Mouse (Mus musculus): ENCODE measurements around the gene Depdc7. TPM values are rescaled to one million over a fixed set of nuclear protein-coding genes. Genes with fewer than 3 reads are reported as not detected.

Depdc7 gene
- total RNA-seq, 2 experiments from 2014 or later = 1.5 to 1.9 TPM

GRCm38 (mm10) chr2:104717231-104717735 lies 25.4 kb downstream of the Depdc7 start:
- DNase-seq (ENCODE audit: extremely low spot score in 1 of 2, low spot score in 1 of 2) = no peak

- DNase-seq (ENCODE audit: extremely low spot score in 1 of 2, low spot score in 1 of 2) = no peak
These were observed 26.4 kb downstream of the Depdc7 start, which contains the start of gene Pin1rt1 for GRCm38 (mm10) chr2:104716279-104716678. TSS of gene Pin1rt1 (minus strand) at chr2:104716379.

DNA sequence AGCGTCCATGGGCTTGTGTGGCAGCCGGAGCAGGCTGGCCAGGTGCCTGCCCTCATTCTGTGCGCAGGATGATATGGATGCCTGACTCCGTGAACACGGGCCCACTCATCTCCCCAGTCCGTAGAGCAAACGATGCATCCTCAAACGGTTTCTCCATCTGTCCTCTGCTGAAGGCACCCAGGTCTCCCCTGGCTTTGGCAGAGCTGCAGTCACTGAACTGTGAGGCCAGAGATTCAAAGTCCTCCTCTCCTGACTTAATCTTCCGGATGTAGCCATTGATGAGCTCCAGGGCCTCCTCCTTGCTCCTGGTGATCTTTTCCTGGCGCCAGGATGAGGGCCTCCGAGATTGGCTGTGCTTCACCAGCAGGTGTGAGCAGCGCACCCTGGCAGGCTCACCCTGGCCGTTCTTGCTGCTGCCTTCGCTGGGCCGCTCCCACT lies 28.4 kb downstream of the Depdc7 start:
- DNase-seq (ENCODE audit: extremely low spot score in 1 of 2, low spot score in 1 of 2) = no peak

- DNase-seq (ENCODE audit: extremely low spot score in 1 of 2, low spot score in 1 of 2) = no peak
These were observed 30.2 kb downstream of the Depdc7 start for GRCm38 (mm10) chr2:104712486-104712809.

GRCm38 (mm10) chr2:104711585-104712485 lies 30.8 kb downstream of the Depdc7 start, which contains the start of gene Tcp11l1:
TSS of gene Tcp11l1 (minus strand) at chr2:104712169.
- peak; percentile 63 to 67 for DNase-seq (ENCODE audit: extremely low spot score in 1 of 2, low spot score in 1 of 2)

- no peak for DNase-seq (ENCODE audit: extremely low spot score in 1 of 2, low spot score in 1 of 2)
These were observed 31.9 kb downstream of the Depdc7 start for GRCm38 (mm10) chr2:104710670-104711370.

- DNase-seq (ENCODE audit: extremely low spot score in 1 of 2, low spot score in 1 of 2) = no peak
These were observed 32.8 kb downstream of the Depdc7 start for GRCm38 (mm10) chr2:104709786-104710337.

- DNase-seq (ENCODE audit: extremely low spot score in 1 of 2, low spot score in 1 of 2) = no peak
These were observed 38.3 kb downstream of the Depdc7 start for GRCm38 (mm10) chr2:104704355-104704754.

- no peak for DNase-seq (ENCODE audit: extremely low spot score in 1 of 2, low spot score in 1 of 2)
These were observed 39.5 kb downstream of the Depdc7 start for GRCm38 (mm10) chr2:104703158-104703557.

DNA sequence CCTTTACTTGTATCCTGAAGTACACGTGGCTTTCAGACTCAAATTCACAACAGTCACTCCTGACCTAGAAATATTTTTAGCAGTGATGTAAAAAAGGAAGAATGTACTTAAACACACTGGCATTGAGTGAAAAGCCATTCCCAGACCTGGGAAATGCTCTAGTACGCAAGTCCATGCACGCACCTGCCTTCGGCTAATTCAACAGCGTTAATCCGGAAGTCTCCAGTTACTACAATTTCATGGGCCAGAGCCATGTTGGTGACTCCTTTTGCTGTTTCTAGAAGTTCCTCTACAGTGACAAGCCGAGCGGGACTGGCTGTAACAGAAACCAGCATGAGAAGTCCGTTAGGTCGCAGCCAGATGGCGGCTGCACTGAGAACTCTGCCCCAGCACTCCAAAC lies 43.0 kb downstream of the Depdc7 start:
- DNase-seq (ENCODE audit: extremely low spot score in 1 of 2, low spot score in 1 of 2) = no peak

- DNase-seq (ENCODE audit: extremely low spot score in 1 of 2, low spot score in 1 of 2) = no peak
These were observed 50.1 kb downstream of the Depdc7 start for GRCm38 (mm10) chr2:104692551-104692950.

- DNase-seq (ENCODE audit: extremely low spot score in 1 of 2, low spot score in 1 of 2) = no peak
These were observed 52.0 kb downstream of the Depdc7 start for GRCm38 (mm10) chr2:104690720-104691119.

- DNase-seq (ENCODE audit: extremely low spot score in 1 of 2, low spot score in 1 of 2) = no peak
These were observed 54.0 kb downstream of the Depdc7 start for GRCm38 (mm10) chr2:104688724-104689123.

DNA sequence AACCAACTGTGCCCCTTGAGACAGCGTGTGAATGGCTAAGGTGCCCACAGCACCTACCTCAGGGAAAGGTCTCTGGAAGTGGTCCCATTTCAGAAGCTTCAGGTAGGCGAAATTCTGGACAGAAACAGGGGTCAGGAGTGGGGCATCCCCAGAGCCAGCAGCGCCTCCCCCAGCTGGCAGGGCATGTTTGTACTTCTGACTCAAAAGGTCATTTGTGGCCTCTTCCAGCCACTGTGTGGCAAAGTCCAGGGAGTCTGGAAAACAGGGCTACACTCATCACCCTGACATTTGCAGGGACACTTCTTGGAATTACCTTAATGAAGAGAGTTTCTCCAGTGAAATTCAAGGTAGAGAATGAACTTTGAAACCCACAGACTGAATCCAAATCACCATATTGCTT lies 54.4 kb downstream of the Depdc7 start:
- DNase-seq (ENCODE audit: extremely low spot score in 1 of 2, low spot score in 1 of 2) = no peak

GRCm38 (mm10) chr2:104687261-104687660 lies 55.4 kb downstream of the Depdc7 start:
- no peak for DNase-seq (ENCODE audit: extremely low spot score in 1 of 2, low spot score in 1 of 2)

- DNase-seq (ENCODE audit: extremely low spot score in 1 of 2, low spot score in 1 of 2) = peak; percentile 71 to 90
These were observed 57.3 kb downstream of the Depdc7 start for GRCm38 (mm10) chr2:104685418-104685817.

GRCm38 (mm10) chr2:104684771-104685170 lies 57.9 kb downstream of the Depdc7 start:
- no peak for DNase-seq (ENCODE audit: extremely low spot score in 1 of 2, low spot score in 1 of 2)

DNA sequence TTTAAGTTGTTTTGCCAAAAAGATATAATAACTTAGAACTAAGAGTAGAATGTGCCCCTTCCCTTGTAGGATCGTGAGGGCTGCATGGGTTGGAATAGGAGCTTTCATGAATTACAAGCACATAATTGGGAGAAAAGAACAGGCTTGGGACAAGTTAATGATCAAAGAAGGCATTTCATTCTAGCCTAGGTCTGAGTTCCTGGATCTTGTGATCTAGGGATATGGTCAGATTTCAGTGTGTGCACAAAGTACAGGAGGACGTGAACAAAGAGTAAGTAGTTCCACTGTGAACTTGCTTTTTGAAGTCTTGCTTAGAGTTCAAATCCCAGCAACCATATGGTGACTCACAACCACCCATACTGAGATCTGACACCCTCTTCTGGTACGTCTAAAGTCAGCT lies 65.4 kb downstream of the Depdc7 start:
- no peak for DNase-seq (ENCODE audit: extremely low spot score in 1 of 2, low spot score in 1 of 2)
